Mouse (Mus musculus) c-Kit-negative CD71-positive TER-119-positive erythroid progenitor cells, embryonic 14.5 days (primary cell): Measurements from ENCODE around the gene Scgb2b21.
"Not testable (repeated sequence)": the region's sequence is repeated elsewhere in the genome, so short reads cannot be mapped to it uniquely, and the experiment has no call there.

Source experiments
- DNase-seq: peaks from one replicate; pipeline ENCODE4 v3.0.0-alpha.2; 2013; ENCODE audit warnings: low read depth, low spot score

Scgb2b21 gene

DNA sequence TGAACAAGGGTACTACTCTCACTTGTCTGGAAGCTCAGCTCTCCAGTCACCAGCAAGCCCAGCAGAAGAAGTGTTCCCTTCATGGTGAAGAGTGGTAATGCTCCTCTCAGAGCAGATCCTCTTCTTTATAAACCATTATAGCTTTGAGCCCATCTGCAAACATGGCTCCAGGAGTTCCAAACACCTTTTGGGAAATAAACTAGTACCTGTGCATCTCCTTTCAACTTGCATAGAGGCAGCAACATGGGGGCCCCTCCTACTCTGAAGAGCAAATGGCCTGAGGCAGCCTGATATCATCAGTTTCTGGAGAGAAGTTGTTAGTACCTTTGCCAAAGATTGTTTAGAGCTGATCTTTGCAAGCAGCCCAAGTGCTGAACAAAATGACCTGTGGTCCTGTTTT, at the start of gene Scgb2b21:
Gene Scgb2b21 (minus strand): TSS at position 101 of the 400 bp plus-strand sequence.
- DNase-seq, result no peak

DNA sequence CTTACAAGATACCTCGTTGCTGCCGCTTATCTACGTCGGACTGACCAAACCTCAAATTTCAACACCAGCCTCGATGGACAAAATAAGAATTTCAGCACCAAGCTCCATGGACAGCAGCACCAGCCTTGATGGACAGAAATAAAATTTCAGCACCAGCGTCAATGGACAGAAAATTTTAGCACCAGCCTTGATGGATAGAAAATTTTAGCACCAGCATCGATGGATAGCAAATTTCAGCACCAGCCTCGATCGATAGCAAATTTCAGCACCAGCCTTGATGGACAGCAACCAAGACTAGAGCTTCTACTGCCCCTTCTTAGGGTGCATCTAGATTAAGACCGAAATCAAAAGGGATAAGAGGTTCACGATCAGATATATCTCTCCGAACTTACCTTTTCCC, 23.2 kb upstream of the Scgb2b21 start:
- DNase-seq, result not testable (repeated sequence)
